Mouse (Mus musculus) megakaryocyte, embryonic 14.5 days (primary cell): ENCODE measurements around the gene Ddx28. TPM values are rescaled to one million over a fixed set of nuclear protein-coding genes. Genes with fewer than 3 reads are reported as not detected.

Experiments used
- H3K27me3 ChIP-seq: replicated peaks from 2 replicates; pipeline ENCODE3; 2012; ENCODE audit warnings: inconsistent platforms
- H3K36me3 ChIP-seq: replicated peaks from 2 replicates; pipeline ENCODE3; 2012; ENCODE audit warnings: low read length, inconsistent platforms, mixed read lengths
- H3K4me1 ChIP-seq: 2 replicates; pipeline ENCODE4 v1.6.1; 2012; ENCODE audit warnings: inconsistent platforms
- H3K4me3 ChIP-seq: replicated peaks from 2 replicates; pipeline ENCODE3; 2012; ENCODE audit warnings: moderate library complexity, mild to moderate bottlenecking, inconsistent platforms
- H3K9me3 ChIP-seq: 2 replicates; pipeline ENCODE4 v1.6.1; 2012; ENCODE audit warnings: inconsistent platforms
- FLI1 ChIP-seq: IDR thresholded peaks from 2 replicates; pipeline ENCODE4 v1.6.1; 2012; ENCODE audit warnings: low read length, inconsistent platforms, mixed read lengths
- GATA1 ChIP-seq: IDR thresholded peaks from 3 replicates; pipeline ENCODE4 v1.6.1; 2012; ENCODE audit warnings: mixed read lengths, low read length, inconsistent platforms, borderline replicate concordance
- polyA plus RNA-seq: library from polyadenylated mRNA; stranded (reverse); fragments of >175 nt; gene quantifications from 2 replicates; pipeline ENCODE4 v1.2.3, GENCODE M21; 2012; ENCODE audit warnings: low replicate concordance; ENCODE audit not compliant: insufficient read depth

Ddx28 gene
- polyA plus RNA-seq, 1 experiment = 10.4 TPM

DNA sequence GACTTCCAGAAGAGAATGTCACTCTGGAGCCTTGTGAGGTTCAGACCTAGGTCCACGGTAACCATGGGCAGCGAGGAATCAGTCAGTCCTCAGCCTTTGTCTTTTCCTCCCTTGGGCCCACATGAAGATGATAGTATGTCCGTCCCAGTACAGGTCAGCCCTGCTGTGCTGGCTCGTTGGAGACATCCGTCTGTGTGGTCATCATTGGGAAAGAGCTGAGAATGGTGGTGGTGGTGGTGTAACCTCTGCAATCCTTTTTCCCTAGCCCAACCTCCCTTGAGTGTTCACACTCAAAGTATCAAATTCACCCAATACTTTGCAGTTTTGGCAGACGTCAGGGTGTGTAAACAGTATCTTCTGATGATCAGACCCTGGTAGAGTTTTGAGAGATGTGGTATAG is 38.2 kb upstream of the Ddx28 start:
- peaks cover 27% of the 10 kb centered on the region for H3K4me1 ChIP-seq
- H3K27me3 ChIP-seq = no peaks in the 10 kb centered on the region
- H3K4me3 ChIP-seq = no peak overlapping the region
- H3K36me3 ChIP-seq = peaks cover 87% of the 10 kb centered on the region
- no peaks in the 10 kb centered on the region for H3K9me3 ChIP-seq
- TF ChIP-seq FLI1 (no peak), GATA1 (no peak)

DNA sequence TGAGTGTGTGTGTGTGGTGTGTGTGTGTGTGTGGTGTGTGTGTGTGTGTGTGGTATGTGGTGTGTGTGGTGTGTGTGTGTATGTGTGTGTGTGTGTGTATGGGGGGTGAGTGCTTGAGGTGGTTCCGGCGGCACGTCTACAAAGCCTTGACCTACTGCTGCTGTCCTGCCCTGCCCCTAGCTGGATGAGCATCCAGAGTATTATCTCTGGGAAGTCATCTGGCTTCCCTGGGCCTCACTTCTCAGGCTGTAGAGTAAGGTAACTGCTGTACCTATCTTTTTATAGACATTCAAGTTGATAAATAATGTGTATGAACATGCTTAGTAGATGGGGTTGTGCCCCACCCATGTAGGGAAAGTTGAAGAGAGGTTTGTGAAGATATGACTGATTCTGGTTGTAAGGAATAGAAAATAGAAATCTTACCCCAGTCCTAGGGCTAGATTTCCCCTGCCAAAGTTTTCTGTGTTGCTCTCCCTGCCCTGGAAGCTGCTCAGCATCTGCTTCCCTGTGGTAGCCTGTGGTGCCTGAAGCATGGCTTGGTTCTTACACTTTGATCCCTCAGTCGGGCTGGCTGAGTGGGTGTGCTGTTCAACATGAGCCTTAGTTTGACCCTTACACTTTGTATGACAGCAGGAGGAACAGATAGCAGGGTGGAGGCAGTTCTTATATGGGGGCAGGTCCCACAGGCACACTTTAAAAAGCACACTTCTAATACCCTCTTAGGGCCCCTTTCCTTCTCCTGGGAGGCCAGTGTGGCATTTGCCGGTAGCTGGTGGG is 36.4 kb upstream of the Ddx28 start:
- TF ChIP-seq GATA1 = no peak
- no peak for TF ChIP-seq FLI1
- Histone ChIP-seq H3K27me3 (no peaks in the 10 kb centered on the region), H3K4me1 (peaks cover 30% of the 10 kb centered on the region), H3K4me3 (no peak overlapping the region), H3K36me3 (peaks cover 82% of the 10 kb centered on the region), H3K9me3 (no peaks in the 10 kb centered on the region)

DNA sequence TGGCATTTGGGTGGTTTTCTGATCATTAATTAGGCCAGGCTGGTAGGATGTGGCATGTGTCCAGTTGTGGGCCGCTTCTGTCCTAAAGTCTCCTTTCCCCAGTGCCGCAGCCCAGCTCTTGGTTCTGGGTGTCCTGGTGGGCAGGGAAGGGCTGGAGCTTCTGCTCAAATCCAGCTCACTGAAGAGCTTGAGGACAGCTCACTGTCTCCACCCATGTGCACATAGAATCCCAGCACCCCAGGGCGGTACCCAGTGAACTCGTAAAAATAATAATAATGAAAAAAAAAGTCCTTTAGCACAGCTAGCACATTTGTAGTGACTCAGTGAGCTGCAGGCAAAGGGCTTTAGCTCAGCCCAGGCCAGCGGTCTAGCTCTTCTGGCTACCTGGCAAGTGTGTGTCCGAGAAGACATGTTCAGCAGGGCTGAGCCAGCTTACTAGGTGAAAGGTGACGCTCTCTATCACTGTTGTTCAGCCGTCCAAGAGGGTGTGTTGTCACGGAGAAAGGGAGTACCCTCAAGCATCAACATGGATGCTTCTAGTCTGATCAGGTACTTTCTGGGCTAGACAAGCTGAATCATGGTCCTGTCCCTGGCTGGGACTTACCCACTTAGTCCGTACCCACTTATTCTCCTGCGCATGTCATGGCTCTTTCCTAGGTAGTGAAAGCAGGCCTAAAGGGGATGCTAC is 35.3 kb upstream of the Ddx28 start:
- Histone ChIP-seq H3K36me3 (peaks cover 78% of the 10 kb centered on the region), H3K27me3 (no peaks in the 10 kb centered on the region), H3K4me3 (no peak overlapping the region), H3K4me1 (peaks cover 30% of the 10 kb centered on the region), H3K9me3 (no peaks in the 10 kb centered on the region)
- TF ChIP-seq FLI1 (no peak), GATA1 (no peak)

DNA sequence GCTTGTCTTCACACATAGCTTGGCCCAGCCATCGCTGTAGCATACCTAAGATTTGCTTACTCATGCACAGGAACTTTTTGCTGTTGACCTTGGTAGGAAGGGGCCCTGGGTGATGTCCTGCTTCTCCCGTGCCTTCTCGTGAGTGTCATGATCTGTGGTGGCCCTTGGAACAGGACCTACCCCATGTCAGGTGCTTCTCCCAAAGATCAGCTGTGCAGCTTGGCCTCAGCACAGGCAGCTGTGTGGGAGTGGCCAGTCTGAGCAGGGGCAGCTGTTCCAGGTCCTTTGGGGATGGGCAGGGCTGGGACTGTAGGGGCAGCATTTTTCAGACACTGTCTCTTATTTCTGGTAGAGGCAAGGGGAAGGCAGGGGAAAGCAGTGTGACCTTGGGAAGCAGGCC is 32.5 kb upstream of the Ddx28 start:
- peaks cover 62% of the 10 kb centered on the region for H3K36me3 ChIP-seq
- H3K9me3 ChIP-seq = no peaks in the 10 kb centered on the region
- H3K4me1 ChIP-seq = peaks cover 30% of the 10 kb centered on the region
- TF ChIP-seq GATA1 (no peak), FLI1 (no peak)
- H3K27me3 ChIP-seq = no peaks in the 10 kb centered on the region
- peak overlapping the region; percentile 72 for H3K4me3 ChIP-seq

DNA sequence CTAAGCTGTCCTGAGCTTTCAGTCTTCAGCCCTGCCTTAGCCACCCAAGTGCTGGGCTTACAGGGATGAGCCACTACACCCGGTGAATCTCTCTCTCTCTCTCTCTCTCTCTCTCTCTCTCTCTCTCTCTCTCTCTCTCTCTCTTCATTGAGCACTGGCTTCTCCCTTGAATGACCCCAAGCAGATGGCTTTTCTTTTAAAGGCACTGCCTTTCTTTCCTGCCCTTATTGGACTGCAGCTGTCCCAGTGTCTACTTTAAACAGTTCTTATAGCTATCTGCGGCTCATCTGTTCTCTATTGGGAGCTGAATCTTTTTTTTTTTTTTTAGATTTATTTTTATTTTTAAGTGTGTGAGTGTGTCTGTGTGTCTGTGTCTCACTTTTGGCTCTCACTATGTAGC is 31.4 kb upstream of the Ddx28 start:
- TF ChIP-seq GATA1 (no peak), FLI1 (no peak)
- peaks cover 27% of the 10 kb centered on the region for H3K4me1 ChIP-seq
- H3K36me3 ChIP-seq = peaks cover 59% of the 10 kb centered on the region
- H3K4me3 ChIP-seq = no peak overlapping the region
- no peaks in the 10 kb centered on the region for H3K9me3 ChIP-seq
- H3K27me3 ChIP-seq = no peaks in the 10 kb centered on the region

DNA sequence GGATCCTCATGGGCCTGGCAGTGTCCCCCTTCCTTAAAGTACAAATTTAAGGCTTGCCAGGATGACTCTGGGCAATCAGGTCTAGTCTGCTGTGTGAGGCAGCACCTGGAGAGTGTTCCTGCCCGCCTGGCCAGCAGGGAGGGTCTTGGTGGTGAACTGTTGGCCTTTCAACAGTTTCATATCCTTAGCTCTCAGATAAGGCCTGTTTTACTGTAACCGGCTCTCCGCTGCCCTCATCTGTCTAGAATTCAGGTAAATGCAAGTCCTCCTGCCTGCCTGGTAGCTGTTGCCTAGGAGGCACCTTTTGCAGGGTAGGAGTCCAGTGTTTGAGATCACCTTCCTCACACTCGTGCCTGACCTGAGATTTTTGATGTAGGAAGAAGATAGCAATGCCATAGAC is 28.5 kb upstream of the Ddx28 start:
- peaks cover 60% of the 10 kb centered on the region for H3K36me3 ChIP-seq
- peaks cover 20% of the 10 kb centered on the region for H3K4me1 ChIP-seq
- no peaks in the 10 kb centered on the region for H3K27me3 ChIP-seq
- no peaks in the 10 kb centered on the region for H3K9me3 ChIP-seq
- TF ChIP-seq FLI1 = no peak
- no peak overlapping the region for H3K4me3 ChIP-seq

DNA sequence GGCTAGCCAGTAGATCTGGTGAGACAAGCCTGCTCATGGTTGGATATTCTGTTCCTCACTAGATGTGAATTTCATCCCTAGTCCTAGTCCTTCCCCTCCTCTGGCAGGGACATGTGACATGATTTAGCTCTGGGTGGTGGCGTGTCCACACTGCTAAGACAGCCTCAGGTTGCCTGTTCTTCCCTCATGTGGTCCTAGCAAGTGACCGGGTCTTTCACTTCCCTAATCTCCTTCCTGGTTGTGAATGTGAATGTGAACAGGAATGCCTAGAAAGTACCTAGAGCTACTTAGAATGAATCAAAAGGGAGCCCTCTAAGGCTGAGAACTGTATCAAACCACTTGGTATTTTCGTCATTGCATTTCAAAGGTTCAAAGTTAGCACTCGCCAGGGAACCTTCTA is 27.9 kb upstream of the Ddx28 start:
- TF ChIP-seq GATA1 = no peak
- no peak for TF ChIP-seq FLI1
- Histone ChIP-seq H3K27me3 (no peaks in the 10 kb centered on the region), H3K36me3 (peaks cover 55% of the 10 kb centered on the region), H3K9me3 (no peaks in the 10 kb centered on the region), H3K4me1 (peaks cover 14% of the 10 kb centered on the region), H3K4me3 (no peak overlapping the region)

DNA sequence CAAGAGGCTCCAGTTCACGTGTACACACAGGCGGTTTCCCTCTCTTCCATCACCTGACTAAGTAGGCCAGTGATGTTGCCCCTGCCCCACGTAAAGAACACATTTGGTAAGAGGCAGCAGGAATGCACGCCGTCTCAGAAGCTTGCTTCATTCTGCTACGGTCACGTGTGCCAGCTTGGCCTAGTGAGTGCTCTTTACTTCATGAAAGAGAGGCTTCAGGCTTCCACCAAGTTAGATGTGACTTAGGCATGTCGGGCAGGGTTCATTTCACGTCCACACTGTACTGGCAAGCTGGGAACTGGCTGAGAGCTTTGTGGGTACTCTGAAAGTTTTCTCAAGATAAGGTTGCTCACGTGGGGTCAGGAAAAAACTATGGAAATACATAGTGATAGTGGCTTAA is 27.0 kb upstream of the Ddx28 start:
- H3K4me1 ChIP-seq = peaks cover 6% of the 10 kb centered on the region
- H3K9me3 ChIP-seq = no peaks in the 10 kb centered on the region
- H3K36me3 ChIP-seq = peaks cover 55% of the 10 kb centered on the region
- TF ChIP-seq GATA1 (no peak), FLI1 (no peak)
- H3K4me3 ChIP-seq = no peak overlapping the region
- H3K27me3 ChIP-seq = no peaks in the 10 kb centered on the region

DNA sequence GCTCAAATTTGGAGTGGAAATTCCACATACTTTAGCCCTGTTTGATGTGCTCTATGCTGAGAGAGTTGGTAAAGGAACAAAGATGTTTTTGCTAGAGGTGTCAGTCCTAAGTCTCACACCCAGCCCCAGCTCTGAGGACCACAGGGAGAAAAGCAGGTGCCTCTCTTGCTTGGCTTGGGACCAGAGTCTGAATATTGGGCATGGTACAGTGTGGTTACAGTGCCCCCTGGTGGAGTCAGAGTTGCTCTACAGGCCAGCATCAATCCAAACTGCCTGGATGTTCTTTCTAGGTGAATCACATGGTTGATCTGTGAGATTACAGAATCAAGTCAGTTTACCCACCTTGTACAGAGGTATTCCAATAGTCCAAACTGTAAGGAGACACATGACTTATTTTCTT is 10.8 kb upstream of the Ddx28 start:
- Histone ChIP-seq H3K36me3 (peaks cover 71% of the 10 kb centered on the region), H3K4me1 (peaks cover 7% of the 10 kb centered on the region; the same call in 1 of the 2 replicates)

DNA sequence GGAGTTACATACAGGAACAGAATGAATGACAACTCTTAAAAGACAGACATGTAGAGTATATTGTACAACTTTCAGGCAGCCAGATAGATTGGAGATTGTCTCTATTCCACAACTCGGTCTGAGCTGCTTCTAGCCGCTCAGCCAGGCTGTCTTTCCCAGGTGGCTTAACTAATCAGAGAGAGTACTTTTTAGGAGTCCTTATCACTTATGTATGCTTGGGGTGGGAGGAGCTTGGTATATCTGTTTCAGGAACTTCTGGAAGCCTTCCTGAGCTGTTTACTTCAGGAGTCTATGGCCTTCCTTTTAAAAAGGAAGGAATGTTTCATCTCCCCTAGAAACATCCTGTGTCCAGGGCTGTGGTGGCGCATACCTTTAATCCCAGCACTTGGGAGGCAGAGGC is 6.4 kb upstream of the Ddx28 start:
- TF ChIP-seq GATA1 (no peak), FLI1 (no peak)
- Histone ChIP-seq H3K27me3 (no peaks in the 10 kb centered on the region), H3K4me1 (peaks cover 22% of the 10 kb centered on the region), H3K4me3 (no peak overlapping the region), H3K9me3 (no peaks in the 10 kb centered on the region), H3K36me3 (peaks cover 65% of the 10 kb centered on the region)

More for the DNA sequence above, 10.8 kb upstream of the Ddx28 start:
- no peak overlapping the region for H3K4me3 ChIP-seq
- no peaks in the 10 kb centered on the region for H3K27me3 ChIP-seq
- TF ChIP-seq FLI1 (no peak), GATA1 (no peak)
- no peaks in the 10 kb centered on the region for H3K9me3 ChIP-seq
